Mouse (Mus musculus): ENCODE results near the gene 4931408C20Rik. TPM values are rescaled to one million over a fixed set of nuclear protein-coding genes. Genes with fewer than 3 reads are reported as not detected.

4931408C20Rik gene
- not detected in 2 replicates for polyA plus RNA-seq (2011; ENCODE audit: insufficient read length, low read depth, missing spikeins)

DNA sequence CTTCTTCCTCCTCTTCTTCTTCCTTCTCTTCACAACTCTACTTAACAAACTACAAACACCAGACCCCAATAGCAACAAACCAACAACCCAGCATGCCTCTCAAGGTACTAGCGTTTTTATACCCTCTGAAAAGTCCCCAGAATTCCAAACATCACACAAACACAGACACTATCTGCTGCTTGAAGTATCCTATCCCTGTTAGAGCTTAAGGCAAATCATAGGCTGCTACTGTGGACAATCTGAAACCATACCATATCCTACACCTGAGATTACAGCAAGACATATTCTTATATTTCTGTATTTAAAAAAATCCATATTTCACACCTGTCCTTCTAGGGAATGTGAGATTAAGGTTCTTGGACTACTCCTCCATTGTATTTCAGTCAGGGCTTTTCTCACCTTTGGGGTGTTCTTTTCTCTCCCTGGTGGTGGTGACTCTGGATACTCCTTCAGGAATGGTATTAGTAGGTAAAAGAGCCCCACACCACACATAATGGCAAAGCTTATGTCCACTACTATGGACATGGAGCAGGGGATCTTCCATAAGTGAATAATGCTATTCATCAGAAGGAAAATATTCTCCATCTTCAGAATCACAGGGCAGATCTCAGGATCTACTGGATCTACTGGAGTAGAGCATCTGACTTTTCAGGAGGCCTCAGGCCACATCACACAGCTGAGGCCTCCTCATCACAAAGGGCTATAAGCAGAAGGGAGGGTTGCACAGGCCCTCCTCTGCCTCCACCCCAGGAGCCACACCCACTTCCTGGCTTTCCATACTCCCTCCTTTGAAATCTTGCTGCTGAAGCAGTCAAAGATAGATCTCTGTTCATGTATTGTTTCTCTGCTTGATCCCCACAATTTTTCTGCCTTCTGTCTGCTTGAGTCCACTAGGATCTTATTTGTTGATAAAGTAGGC lies at the start of gene 4931408C20Rik:
4931408C20Rik (minus strand) TSS at position 619 of the 919 bp plus-strand sequence.
- Histone ChIP-seq H3K4me3 (ENCODE audit: insufficient read depth, low read length) (no peak within 1 kb of the TSS), H3K27ac (ENCODE audit: insufficient read depth, low read length) (no peak within 1 kb of the TSS), H3K4me1 (ENCODE audit: control insufficient read depth, insufficient read depth, low read length) (no peaks in the 10 kb centered on the region)
- TF ChIP-seq CTCF (IDR thresholded peaks at IDR 0.05; ENCODE audit: borderline replicate concordance, insufficient read depth, low read length) (no peak), POLR2A (IDR thresholded peaks at IDR 0.05; ENCODE audit: low read depth, low read length) (no peak)

- H3K27ac ChIP-seq (ENCODE audit: insufficient read depth, low read length) = no peak overlapping the region
- no peaks in the 10 kb centered on the region for H3K4me1 ChIP-seq (ENCODE audit: control insufficient read depth, insufficient read depth, low read length)
- TF ChIP-seq CTCF (IDR thresholded peaks at IDR 0.05; ENCODE audit: borderline replicate concordance, insufficient read depth, low read length) = no peak
- H3K4me3 ChIP-seq (ENCODE audit: insufficient read depth, low read length) = no peak overlapping the region
These were observed 666 bp upstream of the 4931408C20Rik start for GRCm38 (mm10) chr1:26687926-26688325.

DNA sequence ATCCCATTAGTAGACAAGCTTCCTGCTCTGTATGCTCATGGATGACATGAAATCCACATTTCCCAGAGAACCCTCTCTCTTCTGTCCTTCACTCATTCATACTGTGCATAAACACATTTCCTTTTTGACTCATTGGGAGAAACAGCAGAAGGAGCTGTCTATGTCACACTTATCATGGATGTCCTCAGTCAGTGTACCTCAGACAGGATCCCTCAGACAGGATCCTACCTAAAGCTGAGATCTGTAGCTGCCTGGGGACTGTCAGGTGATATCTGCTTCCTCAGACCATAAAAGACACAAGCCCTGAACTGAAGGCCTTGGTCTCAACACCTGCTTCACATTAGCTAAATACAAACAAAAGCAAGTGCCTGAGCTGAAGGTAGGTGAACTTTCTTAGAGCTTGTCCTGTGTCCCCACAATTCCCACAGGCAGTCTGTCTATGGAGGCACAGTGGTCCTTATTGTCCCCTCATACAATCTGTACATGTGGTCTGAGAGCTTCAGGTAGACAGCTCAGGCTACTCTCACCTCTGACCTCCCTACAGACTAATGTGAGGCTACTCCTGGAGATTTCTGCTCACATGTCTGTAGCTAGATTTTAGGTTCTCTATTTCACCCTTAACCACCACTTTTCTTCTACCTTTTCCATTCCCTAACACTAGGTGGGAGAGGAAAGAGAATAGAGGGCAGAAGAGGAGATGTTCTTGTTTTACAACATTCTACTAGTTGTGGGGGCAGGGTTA lies 1.1 kb downstream of the 4931408C20Rik start:
- H3K27ac ChIP-seq (ENCODE audit: insufficient read depth, low read length) = no peak overlapping the region
- H3K4me1 ChIP-seq (ENCODE audit: control insufficient read depth, insufficient read depth, low read length) = no peaks in the 10 kb centered on the region
- no peak overlapping the region for H3K4me3 ChIP-seq (ENCODE audit: insufficient read depth, low read length)
- TF ChIP-seq CTCF (IDR thresholded peaks at IDR 0.05; ENCODE audit: borderline replicate concordance, insufficient read depth, low read length) = no peak
- no peak for TF ChIP-seq POLR2A (IDR thresholded peaks at IDR 0.05; ENCODE audit: low read depth, low read length)

DNA sequence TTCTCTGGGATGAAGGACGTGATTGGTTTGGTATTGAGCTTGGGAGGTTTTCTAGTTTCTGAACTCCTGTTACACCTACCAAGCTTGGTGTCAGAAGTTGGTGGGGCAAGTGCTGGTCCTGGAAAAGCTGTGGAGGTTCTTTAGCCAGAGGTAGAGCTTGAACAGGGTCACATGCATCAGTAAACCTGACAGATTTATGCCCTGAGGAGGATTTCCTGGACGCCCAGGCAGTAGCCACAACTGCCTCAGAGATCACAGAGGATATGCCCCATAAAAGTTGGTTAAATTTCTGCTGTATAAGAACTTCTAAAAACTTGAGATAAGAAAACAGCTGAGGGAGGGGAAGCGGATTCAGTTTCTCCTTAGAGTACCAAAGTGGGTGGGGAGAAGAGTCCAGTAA lies 1.9 kb downstream of the 4931408C20Rik start:
- H3K4me3 ChIP-seq (ENCODE audit: insufficient read depth, low read length) = no peak overlapping the region
- TF ChIP-seq CTCF (IDR thresholded peaks at IDR 0.05; ENCODE audit: borderline replicate concordance, insufficient read depth, low read length) (no peak), POLR2A (IDR thresholded peaks at IDR 0.05; ENCODE audit: low read depth, low read length) (no peak)
- H3K4me1 ChIP-seq (ENCODE audit: control insufficient read depth, insufficient read depth, low read length) = no peaks in the 10 kb centered on the region
- no peak overlapping the region for H3K27ac ChIP-seq (ENCODE audit: insufficient read depth, low read length)

DNA sequence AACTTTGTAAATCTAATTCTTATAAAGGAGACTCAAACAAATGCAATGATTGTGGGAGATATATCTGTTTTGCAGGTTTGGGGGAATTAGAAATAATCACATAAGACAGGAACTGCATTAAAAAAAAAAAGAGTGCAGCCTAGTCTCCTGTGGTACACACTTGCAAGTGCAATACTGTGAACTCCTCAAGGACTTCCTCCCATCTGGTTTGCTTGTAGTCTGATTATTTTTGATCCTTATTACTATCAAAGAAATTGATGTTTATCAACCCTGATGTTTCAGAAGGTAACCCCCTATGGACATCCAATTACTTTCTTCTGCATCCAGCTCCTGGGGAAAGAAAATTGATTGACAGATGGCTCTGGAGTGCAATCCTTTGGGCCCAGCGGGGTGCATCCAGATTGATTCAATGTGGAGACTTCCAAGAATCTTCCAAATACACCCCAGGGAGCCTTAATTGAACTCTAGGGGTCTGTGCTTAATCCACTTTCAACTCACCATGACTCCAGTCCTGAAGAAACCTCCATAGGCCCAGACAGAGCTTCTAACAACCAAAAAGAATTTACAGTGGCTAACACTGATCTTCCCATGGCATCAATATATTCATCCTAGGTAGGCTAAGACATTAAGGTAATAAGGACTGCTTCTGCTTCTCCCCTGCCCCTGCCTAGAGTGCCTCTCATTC lies 37.4 kb downstream of the 4931408C20Rik start:
- Histone ChIP-seq H3K4me3 (ENCODE audit: insufficient read depth, low read length) (no peak overlapping the region), H3K4me1 (ENCODE audit: control insufficient read depth, insufficient read depth, low read length) (no peaks in the 10 kb centered on the region), H3K27ac (ENCODE audit: insufficient read depth, low read length) (no peak overlapping the region)
- no peak for TF ChIP-seq CTCF (IDR thresholded peaks at IDR 0.05; ENCODE audit: borderline replicate concordance, insufficient read depth, low read length)
- no peak for TF ChIP-seq POLR2A (IDR thresholded peaks at IDR 0.05; ENCODE audit: low read depth, low read length)

- Histone ChIP-seq H3K4me3 (ENCODE audit: insufficient read depth, low read length) (no peak overlapping the region), H3K27ac (ENCODE audit: insufficient read depth, low read length) (no peak overlapping the region), H3K4me1 (ENCODE audit: control insufficient read depth, insufficient read depth, low read length) (no peaks in the 10 kb centered on the region)
- no peak for TF ChIP-seq POLR2A (IDR thresholded peaks at IDR 0.05; ENCODE audit: low read depth, low read length)
These were observed 51.2 kb downstream of the 4931408C20Rik start for GRCm38 (mm10) chr1:26636051-26636450.

Measured in embryonic fibroblast, embryonic 13.5 days (primary cell).